Mouse (Mus musculus): ENCODE measurements at regions not wholly inside any gene's neighbourhood (a gene's known extent, or its start where the extent isn't known, plus 50 kb on each side); places are given as distances from the start of the nearest gene placed in this dataset.

- Histone ChIP-seq H3K4me3 (ENCODE audit: low read depth, low read length) (no peak overlapping the region), H3K9me3 (ENCODE audit: control insufficient read depth, low read depth, low read length) (no peaks in the 10 kb centered on the region), H3K27ac (ENCODE audit: low read length) (no peak overlapping the region), H3K36me3 (ENCODE audit: control insufficient read depth, insufficient read depth, low read length) (no peaks in the 10 kb centered on the region), H3K9ac (replicated peaks; ENCODE audit: low read depth, low read length) (no peak overlapping the region), H3K4me1 (ENCODE audit: control insufficient read depth, insufficient read depth, low read length) (no peaks in the 10 kb centered on the region), H3K4me2 (replicated peaks; ENCODE audit: low read depth, low read length) (no peak overlapping the region), H3K27me3 (ENCODE audit: control insufficient read depth, insufficient read depth, low read length) (no peaks in the 10 kb centered on the region)
- WGBS = 73% methylated on average over 8 of the region's 8 CpGs
- no peak for ATAC-seq (ENCODE audit: insufficient number of reproducible peaks, insufficient read depth, low FRiP score, low read depth)
Measured at GRCm38 (mm10) chr9:27694805-27695593, 95.6 kb upstream of the Opcml start.

GRCm38 (mm10) chr9:27701559-27701958 lies 89.0 kb upstream of the Opcml start:
- H3K9me3 ChIP-seq (ENCODE audit: control insufficient read depth, low read depth, low read length) = no peaks in the 10 kb centered on the region
- WGBS = 82% methylated on average over 9 of the region's 9 CpGs
- no peaks in the 10 kb centered on the region for H3K27me3 ChIP-seq (ENCODE audit: control insufficient read depth, insufficient read depth, low read length)
- H3K27ac ChIP-seq (ENCODE audit: low read length) = no peak overlapping the region
- no peak overlapping the region for H3K4me2 ChIP-seq (replicated peaks; ENCODE audit: low read depth, low read length)
- no peak overlapping the region for H3K4me3 ChIP-seq (ENCODE audit: low read depth, low read length)
- H3K36me3 ChIP-seq (ENCODE audit: control insufficient read depth, insufficient read depth, low read length) = no peaks in the 10 kb centered on the region
- H3K4me1 ChIP-seq (ENCODE audit: control insufficient read depth, insufficient read depth, low read length) = no peaks in the 10 kb centered on the region
- ATAC-seq (ENCODE audit: insufficient number of reproducible peaks, insufficient read depth, low FRiP score, low read depth) = no peak
- no peak overlapping the region for H3K9ac ChIP-seq (replicated peaks; ENCODE audit: low read depth, low read length)

- Histone ChIP-seq H3K9ac (replicated peaks; ENCODE audit: low read depth, low read length) (no peak overlapping the region), H3K4me1 (ENCODE audit: control insufficient read depth, insufficient read depth, low read length) (no peaks in the 10 kb centered on the region), H3K27ac (ENCODE audit: low read length) (no peak overlapping the region), H3K4me2 (replicated peaks; ENCODE audit: low read depth, low read length) (no peak overlapping the region), H3K36me3 (ENCODE audit: control insufficient read depth, insufficient read depth, low read length) (no peaks in the 10 kb centered on the region), H3K27me3 (ENCODE audit: control insufficient read depth, insufficient read depth, low read length) (no peaks in the 10 kb centered on the region), H3K9me3 (ENCODE audit: control insufficient read depth, low read depth, low read length) (no peaks in the 10 kb centered on the region), H3K4me3 (ENCODE audit: low read depth, low read length) (no peak overlapping the region)
- no peak for ATAC-seq (ENCODE audit: insufficient number of reproducible peaks, insufficient read depth, low FRiP score, low read depth)
- WGBS = 58% methylated on average over 3 of the region's 3 CpGs
Measured at GRCm38 (mm10) chr9:27702140-27702539, 88.4 kb upstream of the Opcml start.

- H3K9me3 ChIP-seq (ENCODE audit: control insufficient read depth, low read depth, low read length) = no peaks in the 10 kb centered on the region
- no peak overlapping the region for H3K4me3 ChIP-seq (ENCODE audit: low read depth, low read length)
- no peaks in the 10 kb centered on the region for H3K36me3 ChIP-seq (ENCODE audit: control insufficient read depth, insufficient read depth, low read length)
- WGBS = 75% methylated on average over 5 of the region's 5 CpGs
- no peak overlapping the region for H3K4me2 ChIP-seq (replicated peaks; ENCODE audit: low read depth, low read length)
- no peaks in the 10 kb centered on the region for H3K4me1 ChIP-seq (ENCODE audit: control insufficient read depth, insufficient read depth, low read length)
- H3K9ac ChIP-seq (replicated peaks; ENCODE audit: low read depth, low read length) = no peak overlapping the region
- no peaks in the 10 kb centered on the region for H3K27me3 ChIP-seq (ENCODE audit: control insufficient read depth, insufficient read depth, low read length)
- H3K27ac ChIP-seq (ENCODE audit: low read length) = no peak overlapping the region
- ATAC-seq (ENCODE audit: insufficient number of reproducible peaks, insufficient read depth, low FRiP score, low read depth) = no peak
Measured at GRCm38 (mm10) chr9:27704001-27704400, 86.6 kb upstream of the Opcml start.

GRCm38 (mm10) chr9:27723840-27724408 lies 66.7 kb upstream of the Opcml start:
- Histone ChIP-seq H3K36me3 (ENCODE audit: control insufficient read depth, insufficient read depth, low read length) (no peaks in the 10 kb centered on the region), H3K27me3 (ENCODE audit: control insufficient read depth, insufficient read depth, low read length) (no peaks in the 10 kb centered on the region), H3K4me2 (replicated peaks; ENCODE audit: low read depth, low read length) (no peak overlapping the region), H3K4me3 (ENCODE audit: low read depth, low read length) (no peak overlapping the region), H3K9ac (replicated peaks; ENCODE audit: low read depth, low read length) (no peak overlapping the region), H3K27ac (ENCODE audit: low read length) (no peak overlapping the region), H3K4me1 (ENCODE audit: control insufficient read depth, insufficient read depth, low read length) (no peaks in the 10 kb centered on the region), H3K9me3 (ENCODE audit: control insufficient read depth, low read depth, low read length) (no peaks in the 10 kb centered on the region)
- 86% methylated on average over 2 of the region's 2 CpGs for WGBS
- ATAC-seq (ENCODE audit: insufficient number of reproducible peaks, insufficient read depth, low FRiP score, low read depth) = no peak

GRCm38 (mm10) chr9:27724576-27724975 lies 66.0 kb upstream of the Opcml start:
- Histone ChIP-seq H3K4me3 (ENCODE audit: low read depth, low read length) (no peak overlapping the region), H3K4me2 (replicated peaks; ENCODE audit: low read depth, low read length) (no peak overlapping the region), H3K9me3 (ENCODE audit: control insufficient read depth, low read depth, low read length) (no peaks in the 10 kb centered on the region), H3K27ac (ENCODE audit: low read length) (no peak overlapping the region), H3K9ac (replicated peaks; ENCODE audit: low read depth, low read length) (no peak overlapping the region), H3K4me1 (ENCODE audit: control insufficient read depth, insufficient read depth, low read length) (no peaks in the 10 kb centered on the region), H3K36me3 (ENCODE audit: control insufficient read depth, insufficient read depth, low read length) (no peaks in the 10 kb centered on the region), H3K27me3 (ENCODE audit: control insufficient read depth, insufficient read depth, low read length) (no peaks in the 10 kb centered on the region)
- WGBS = 58% methylated on average over 2 of the region's 2 CpGs
- no peak for ATAC-seq (ENCODE audit: insufficient number of reproducible peaks, insufficient read depth, low FRiP score, low read depth)

- WGBS = 13% methylated on average over 13 of the region's 13 CpGs
- Histone ChIP-seq H3K4me2 (replicated peaks; ENCODE audit: low read depth, low read length) (peak overlapping the region; percentile 14; the same call in 1 of the 2 replicates), H3K9me3 (ENCODE audit: control insufficient read depth, low read depth, low read length) (no peaks in the 10 kb centered on the region), H3K9ac (replicated peaks; ENCODE audit: low read depth, low read length) (no peak overlapping the region), H3K36me3 (ENCODE audit: control insufficient read depth, insufficient read depth, low read length) (no peaks in the 10 kb centered on the region), H3K4me3 (ENCODE audit: low read depth, low read length) (no peak overlapping the region), H3K27me3 (ENCODE audit: control insufficient read depth, insufficient read depth, low read length) (no peaks in the 10 kb centered on the region), H3K4me1 (ENCODE audit: control insufficient read depth, insufficient read depth, low read length) (no peaks in the 10 kb centered on the region), H3K27ac (ENCODE audit: low read length) (no peak overlapping the region)
- ATAC-seq (ENCODE audit: insufficient number of reproducible peaks, insufficient read depth, low FRiP score, low read depth) = peak; percentile 28; the same call in 1 of the 2 replicates
Measured at GRCm38 (mm10) chr9:27728652-27729557, 61.7 kb upstream of the Opcml start.

GRCm38 (mm10) chr9:27729558-27729889 lies 61.1 kb upstream of the Opcml start:
- no peak overlapping the region for H3K9ac ChIP-seq (replicated peaks; ENCODE audit: low read depth, low read length)
- no peak overlapping the region for H3K27ac ChIP-seq (ENCODE audit: low read length)
- H3K4me1 ChIP-seq (ENCODE audit: control insufficient read depth, insufficient read depth, low read length) = no peaks in the 10 kb centered on the region
- ATAC-seq (ENCODE audit: insufficient number of reproducible peaks, insufficient read depth, low FRiP score, low read depth) = no peak
- no peaks in the 10 kb centered on the region for H3K36me3 ChIP-seq (ENCODE audit: control insufficient read depth, insufficient read depth, low read length)
- no peak overlapping the region for H3K4me2 ChIP-seq (replicated peaks; ENCODE audit: low read depth, low read length)
- H3K4me3 ChIP-seq (ENCODE audit: low read depth, low read length) = no peak overlapping the region
- WGBS = 57% methylated on average over 1 of the region's 1 CpGs
- no peaks in the 10 kb centered on the region for H3K27me3 ChIP-seq (ENCODE audit: control insufficient read depth, insufficient read depth, low read length)
- no peaks in the 10 kb centered on the region for H3K9me3 ChIP-seq (ENCODE audit: control insufficient read depth, low read depth, low read length)
